Mouse (Mus musculus) left cerebral cortex, postnatal 14 days (tissue): ENCODE results near the gene Grap2. TPM values are rescaled to one million over a fixed set of nuclear protein-coding genes. Genes with fewer than 3 reads are reported as not detected.

ENCODE experiments used
- DNase-seq, 2 experiments: peaks; one replicate each; pipeline ENCODE4 v3.0.0; 2021 to 2022; ENCODE audit warnings: low spot score in 2 of 2, mixed read lengths in 1 of 2
- intact Hi-C: fragments of 180-260 bp; cut with DNase I; formaldehyde crosslinking; loops from one replicate; pipeline ENCODE4 v1.15.1; 2025
- total RNA-seq, 2 experiments: library from RNA; stranded (reverse); gene quantifications; 2 replicates each; pipeline ENCODE4 v1.2.3; 2021

The Grap2 gene
- total RNA-seq, 2 experiments from 2014 or later: 0.87 to 1.0 TPM

DNA sequence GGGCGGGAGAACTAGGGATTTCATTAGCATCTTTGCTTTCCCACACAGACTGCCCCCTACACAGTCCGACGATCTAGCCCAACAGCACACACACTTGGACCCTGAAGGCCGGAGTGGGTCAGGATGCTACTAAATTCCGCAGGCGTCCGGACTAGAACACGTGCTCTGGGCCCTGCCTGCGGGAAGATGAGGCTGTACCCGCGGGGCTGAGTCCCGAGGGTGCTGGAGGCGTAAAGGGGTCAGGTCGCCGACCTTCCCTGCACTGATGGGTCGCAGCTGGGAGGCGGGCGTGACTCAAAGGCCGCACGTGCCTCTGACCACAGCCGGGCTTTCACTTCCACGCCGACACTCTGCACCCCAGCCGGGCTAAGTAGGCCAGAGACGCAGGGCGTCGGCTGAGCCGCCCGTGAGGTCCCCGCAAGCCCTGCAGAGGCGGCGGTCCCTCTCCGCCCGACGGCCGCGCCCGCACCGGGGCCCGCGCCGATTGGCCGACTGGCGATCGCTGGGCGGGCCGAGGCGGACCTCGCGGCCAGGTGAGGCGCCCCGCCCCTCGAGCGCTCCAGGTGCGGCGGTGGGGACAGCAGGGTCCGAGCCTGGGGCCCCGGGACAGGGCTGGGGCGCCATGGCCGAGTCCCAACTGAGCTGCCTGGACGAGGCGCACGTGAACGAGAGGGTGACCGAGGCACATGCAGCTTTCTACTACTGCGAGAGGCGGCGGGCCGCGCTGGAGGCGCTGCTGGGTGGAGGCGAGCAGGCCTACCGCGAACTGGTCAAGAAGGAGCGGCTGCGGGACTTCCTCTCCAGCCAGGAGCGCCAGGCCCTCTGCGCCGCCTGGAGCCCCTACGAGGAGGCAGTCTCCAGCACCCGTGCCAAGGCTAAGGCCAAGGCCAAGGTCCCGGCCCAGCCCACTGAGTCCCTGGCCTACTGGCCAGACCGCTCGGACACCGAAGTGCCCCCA lies 99.2 kb downstream of the Grap2 start, which contains the start of gene Fam83f:
Fam83f (plus strand) TSS at position 553 of the 958 bp plus-strand sequence.
- DNase-seq: no peak

DNA sequence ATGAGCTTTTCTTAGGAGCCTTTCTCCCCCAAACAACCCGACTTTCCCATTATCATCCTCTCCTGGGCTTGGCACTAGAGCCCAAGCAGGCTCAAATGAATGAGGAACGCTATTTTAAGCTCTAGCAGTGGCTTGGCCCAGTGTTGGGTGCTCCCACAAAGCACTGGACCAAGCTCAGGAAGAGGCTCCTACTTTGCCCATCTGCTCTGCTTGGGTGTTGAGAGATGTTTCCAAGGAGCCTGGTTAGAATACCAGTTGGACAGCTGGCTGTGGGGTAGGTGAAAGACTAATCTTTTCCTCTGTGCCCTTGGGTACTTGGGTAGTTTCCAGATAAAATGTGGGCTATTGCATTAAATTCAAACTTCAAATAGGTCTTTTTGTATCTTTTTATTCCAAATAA lies 100.4 kb downstream of the Grap2 start:
- no peak for DNase-seq
- intact Hi-C loops: no loop called here

More for the DNA sequence above, 99.2 kb downstream of the Grap2 start, which contains the start of gene Fam83f:
- intact Hi-C loops: no loop called here

DNA sequence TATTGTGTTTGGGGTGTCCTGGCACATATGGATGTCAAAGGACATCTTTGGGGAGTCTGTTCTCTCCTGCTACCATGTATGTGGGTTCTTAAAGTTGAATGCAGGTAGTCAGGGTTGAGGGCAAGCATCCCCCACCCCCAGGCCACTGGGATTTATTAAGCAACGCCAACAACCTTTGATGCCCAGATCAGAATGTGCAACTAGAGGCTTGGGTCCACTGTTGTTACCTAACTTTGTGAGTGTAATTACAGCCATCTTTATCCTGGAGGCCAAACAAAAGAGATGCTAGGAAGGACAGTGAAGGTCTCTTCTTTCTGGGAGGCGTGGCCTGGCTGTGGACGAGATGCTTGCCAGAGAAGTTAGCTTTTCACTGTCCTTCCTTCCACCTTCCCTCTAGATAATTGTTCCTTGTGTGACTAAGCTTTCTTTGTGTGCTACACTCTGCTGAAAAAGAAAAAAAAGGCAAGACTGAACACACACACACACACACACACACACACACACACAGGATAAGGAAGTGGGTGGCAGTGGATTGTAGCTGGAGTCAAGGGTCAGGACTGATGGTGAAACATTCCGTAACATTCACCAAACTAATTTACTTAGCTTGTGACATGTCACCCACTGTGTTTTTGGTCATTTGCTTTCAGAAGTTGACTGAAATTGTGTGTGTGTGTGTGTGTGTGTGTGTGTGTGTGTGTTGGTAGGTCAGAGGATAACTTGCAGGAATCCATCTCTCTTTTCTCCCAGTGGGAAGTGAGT lies 101.1 kb downstream of the Grap2 start:
- intact Hi-C loops: no loop called here
- no peak for DNase-seq

DNA sequence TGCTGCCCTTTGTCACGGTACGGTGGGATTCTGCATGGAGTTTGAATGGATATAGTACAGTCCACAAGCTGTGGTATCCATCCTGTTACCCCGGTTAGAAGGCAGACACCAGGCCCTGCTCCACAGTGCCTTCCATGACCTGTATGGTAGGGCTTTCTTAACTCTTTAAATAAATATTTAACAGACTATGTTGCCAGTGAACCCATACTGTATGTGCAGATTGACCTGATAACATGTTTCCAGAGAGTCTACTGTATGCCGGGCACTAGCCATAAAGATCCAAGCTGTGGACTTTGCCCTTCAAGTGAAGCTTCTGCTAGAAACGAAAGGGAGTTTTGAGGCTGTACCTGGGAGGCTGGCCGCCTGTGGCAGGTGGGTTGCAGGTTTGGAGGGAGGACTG lies 102.3 kb downstream of the Grap2 start:
- intact Hi-C loops: no loop called here
- no peak for DNase-seq

DNA sequence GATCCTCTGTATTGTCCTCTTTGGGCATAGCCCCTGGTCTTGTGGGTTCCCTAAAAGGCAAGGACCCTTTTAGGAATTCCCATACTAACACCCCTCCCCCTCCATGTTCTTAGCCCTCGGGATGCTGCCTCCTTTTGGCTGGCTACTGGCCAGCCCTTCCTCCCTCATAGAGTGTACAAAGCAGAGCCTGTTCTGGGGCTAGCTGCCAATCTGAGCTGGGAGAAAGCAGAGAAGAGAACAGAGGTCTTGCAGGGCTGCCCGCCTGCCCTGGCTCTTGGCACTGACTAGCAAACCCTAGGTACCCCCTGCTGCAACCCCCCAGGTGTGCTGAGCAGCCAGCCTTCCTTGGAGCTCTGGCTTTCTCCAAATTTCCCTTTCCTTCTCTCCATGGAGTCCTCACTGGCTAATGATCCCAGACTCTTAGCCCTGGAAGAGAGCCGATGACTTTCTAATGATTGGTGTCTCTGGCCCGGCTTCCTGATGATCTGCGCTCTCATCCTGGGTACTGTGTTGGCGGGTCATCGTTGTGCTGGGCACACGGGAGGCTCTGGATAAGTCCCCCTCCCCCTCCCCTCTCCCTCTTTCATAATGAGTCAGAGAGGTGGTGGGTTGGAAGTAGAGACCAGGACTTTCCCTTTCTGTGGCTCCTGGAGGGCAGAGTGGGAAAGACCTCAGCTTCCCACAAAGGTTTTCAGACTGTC lies 107.3 kb downstream of the Grap2 start:
- peak; percentile 65 to 81 for DNase-seq
- intact Hi-C loops: no loop called here

DNA sequence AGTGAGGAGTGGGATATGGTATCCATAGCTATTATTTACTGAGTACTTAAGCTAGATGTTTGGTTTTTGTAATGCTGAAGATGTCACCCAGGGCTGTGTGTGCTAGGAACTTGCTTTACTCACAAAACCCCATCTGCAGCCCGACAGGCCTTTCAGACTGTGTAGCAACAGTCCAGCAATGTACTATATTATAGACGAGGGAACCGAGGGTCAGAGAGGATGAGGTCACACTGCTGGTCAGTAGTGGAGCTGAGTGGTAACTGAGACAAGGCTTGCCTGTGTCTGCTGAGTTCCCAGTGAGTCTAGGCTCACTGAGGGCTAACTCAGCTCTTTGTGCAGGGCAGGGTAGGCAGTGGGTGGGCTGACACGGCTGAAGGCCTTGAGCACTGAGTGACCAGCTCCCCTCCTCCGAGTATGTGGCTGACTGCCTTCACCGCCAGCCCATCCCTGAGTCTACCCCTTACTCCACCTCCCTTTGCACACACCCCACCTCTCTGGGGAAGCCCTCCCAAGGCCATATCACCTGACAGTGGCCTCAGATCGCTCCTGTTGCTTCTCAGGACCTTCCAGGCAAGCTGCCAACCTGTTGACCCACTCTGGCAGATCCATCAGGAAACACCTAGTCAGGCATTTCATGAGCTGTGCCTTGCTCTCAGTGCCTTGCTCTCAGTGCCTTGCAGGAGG lies 108.1 kb downstream of the Grap2 start:
- intact Hi-C loops: no loop called here
- no peak for DNase-seq

DNA sequence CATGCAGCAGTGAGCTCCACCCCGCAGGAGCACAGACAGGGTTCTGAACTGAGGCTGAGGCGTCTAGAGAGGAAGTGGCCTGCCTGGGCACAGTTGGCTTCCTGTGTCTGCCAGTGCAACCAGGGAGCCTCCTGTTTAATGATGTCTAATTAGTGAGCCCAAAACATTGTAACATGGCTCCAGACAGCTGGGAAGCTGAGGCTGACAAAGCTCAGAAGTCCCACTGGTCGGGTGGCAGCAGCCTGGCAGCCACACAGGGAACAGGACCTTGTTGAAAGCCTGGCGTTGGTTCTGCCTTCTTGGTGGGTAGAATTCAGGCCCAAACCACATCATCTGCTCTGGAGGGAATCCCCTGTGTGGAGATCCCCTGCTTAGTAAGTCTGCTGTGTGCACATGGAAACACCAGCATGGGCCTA lies 109.1 kb downstream of the Grap2 start:
- intact Hi-C loops: no loop called here
- DNase-seq: peak in 1 of 2 experiments; percentile 15

DNA sequence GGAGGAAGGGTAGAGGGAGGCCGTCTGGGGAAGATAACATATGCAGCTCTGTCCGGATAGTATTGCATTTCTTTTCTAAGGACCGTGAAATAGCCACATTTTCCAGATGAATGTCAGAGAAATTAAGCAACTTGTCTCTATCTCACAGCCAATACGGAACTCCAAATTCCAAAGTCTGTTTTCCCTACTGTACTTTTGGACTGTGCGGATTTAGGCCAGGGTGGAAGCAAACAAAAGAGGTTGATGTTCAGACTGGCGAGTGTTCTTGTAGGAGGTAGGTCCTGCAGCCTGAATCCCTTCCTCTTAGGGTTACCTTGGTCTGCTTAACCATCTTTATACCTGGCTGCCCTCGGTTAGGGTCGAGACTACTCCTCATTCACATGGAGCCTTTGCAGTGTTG lies 109.9 kb downstream of the Grap2 start:
- no peak for DNase-seq
- intact Hi-C loops: no loop called here

DNA sequence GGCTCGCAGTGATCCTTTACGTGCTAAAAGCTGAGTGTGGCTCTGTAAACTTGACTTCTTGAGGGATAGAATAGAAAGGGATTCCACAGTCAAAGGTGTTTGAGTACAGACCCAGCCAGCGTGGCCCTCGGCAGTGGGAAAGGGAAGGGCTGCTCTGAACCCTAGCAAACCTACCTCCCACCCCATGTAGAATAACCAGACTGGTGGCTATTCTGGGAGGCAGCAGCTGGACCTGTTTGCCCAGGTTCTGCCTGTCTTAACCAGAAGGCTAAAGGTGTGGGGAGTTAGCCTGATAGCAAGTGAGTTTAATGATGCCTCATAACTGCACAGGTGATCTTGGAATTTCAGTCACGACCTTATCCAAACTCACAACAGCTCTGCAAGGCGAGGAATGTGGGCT lies 110.8 kb downstream of the Grap2 start:
- DNase-seq: no peak
- intact Hi-C loops: no loop called here

DNA sequence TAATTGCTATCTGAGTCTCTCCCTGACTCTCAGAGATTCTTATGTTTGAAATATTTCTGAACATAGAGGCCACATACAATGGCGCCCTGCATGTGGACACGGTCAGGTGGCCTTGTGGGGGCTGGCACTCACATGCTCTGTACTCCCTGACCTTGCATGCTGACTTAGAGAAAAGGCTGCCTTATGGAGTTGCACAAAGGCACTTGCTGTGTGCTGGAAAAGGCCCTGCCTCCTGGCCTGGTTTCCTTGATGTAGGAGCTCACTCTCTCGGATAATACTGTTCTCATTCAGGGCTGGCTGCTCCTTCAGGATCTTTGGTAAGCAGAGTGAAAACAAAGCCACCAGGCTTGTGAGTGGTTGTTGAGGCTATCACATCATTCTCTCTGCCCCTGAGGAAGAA lies 111.6 kb downstream of the Grap2 start:
- intact Hi-C loops: no loop called here

DNA sequence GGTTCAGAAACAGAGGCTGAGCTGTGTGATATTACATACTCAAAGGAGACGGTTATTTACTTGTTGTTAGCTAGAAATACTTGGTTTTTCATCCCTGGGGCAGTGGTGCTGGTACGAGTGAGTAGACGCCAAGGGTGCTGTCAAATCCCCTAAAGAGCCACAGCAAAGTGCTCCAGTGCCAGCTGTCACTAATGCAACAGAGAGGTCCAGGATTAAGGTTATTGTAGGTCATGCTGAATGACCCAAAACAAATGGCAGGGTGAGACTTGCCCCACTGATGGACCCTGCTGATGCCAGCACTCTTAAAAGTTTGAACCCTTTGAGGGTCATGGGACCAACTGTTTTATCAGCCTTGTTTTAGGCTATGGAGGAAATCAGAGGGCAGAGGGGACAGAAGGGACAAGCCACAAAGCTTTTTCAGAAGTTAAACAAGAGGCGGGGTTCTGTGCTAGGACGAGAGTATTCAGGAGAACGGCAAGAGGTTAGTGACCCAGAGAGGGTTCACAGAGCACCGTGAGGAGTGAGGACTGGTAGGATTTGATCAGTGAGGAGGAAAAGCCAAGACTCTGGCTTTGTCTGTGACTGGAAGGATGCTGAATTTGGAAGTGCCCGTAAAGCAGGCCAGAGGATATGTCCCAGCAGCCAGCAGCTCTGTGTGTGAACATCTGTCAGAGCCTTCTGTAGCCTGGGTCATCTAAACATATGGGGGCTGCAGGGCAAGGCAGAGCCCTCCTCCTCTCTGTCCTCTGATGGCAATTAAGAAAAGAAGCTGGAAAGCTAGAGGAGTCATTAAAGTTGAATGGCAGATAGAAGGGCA lies 112.6 kb downstream of the Grap2 start:
- intact Hi-C loops: no loop called here
- DNase-seq: no peak

More for the DNA sequence above, 111.6 kb downstream of the Grap2 start:
- peak in 1 of 2 experiments; percentile 43 for DNase-seq

DNA sequence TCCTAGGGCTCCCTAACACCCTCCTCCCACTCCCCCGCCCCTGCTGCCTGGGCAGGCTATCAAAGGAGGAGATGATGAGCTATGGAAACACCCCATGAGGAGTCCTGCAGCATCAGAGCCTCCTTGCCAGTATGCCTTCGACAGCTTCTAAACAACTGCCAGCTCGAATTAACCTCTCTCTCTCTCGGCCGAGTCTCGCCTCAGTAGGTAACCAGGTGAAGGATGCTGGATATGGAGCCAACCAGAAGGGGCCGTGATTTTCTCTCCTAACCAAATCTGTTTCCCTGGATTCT lies 113.2 kb downstream of the Grap2 start:
- intact Hi-C loops: no loop called here
- peak in 1 of 2 experiments; percentile 62 for DNase-seq

DNA sequence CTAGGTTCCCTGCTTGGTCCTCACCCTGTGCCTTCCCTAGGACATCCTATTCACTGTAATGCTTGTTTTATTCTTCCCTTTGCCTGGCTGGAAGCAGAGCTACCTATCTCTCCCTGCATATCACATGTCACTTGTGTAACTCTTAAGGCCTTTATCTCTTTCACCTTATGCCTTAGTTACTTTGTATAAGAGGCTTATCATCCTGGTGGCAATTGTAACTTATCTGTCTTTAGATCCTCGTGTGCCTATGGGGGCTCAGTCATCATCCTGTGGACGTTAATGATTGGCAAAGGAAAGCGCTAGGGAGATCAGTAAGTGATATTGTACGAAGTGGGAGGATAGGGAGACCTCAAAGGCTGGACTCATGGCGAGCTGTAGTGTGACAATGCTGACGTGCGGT lies 116.1 kb downstream of the Grap2 start:
- intact Hi-C loops: no loop called here
- no peak for DNase-seq

DNA sequence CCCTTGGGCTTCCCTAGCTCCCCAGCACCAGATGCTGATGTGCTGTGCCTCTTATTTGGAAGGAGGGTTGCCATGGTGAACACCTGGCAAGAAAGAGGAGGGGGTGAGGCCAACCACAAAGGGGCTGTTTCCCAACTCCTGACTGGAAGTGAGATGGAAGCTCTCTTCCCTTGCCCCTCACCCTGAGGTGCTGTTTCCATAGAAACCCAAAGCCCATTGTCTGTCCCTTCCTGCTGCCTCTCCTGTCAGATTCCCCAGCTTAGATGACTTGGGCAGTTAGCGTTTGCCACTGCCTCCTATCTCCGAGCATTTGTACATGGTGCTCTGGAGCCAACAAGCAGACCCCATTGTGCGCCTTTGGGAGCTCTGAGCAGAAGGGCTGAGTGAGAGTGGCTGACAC lies 121.1 kb downstream of the Grap2 start:
- DNase-seq: no peak
- intact Hi-C loops: loop anchor here (5.0 kb wide), 1 partner anchor 406 kb away; the partner anchor contains the start of gene Cacna1i

DNA sequence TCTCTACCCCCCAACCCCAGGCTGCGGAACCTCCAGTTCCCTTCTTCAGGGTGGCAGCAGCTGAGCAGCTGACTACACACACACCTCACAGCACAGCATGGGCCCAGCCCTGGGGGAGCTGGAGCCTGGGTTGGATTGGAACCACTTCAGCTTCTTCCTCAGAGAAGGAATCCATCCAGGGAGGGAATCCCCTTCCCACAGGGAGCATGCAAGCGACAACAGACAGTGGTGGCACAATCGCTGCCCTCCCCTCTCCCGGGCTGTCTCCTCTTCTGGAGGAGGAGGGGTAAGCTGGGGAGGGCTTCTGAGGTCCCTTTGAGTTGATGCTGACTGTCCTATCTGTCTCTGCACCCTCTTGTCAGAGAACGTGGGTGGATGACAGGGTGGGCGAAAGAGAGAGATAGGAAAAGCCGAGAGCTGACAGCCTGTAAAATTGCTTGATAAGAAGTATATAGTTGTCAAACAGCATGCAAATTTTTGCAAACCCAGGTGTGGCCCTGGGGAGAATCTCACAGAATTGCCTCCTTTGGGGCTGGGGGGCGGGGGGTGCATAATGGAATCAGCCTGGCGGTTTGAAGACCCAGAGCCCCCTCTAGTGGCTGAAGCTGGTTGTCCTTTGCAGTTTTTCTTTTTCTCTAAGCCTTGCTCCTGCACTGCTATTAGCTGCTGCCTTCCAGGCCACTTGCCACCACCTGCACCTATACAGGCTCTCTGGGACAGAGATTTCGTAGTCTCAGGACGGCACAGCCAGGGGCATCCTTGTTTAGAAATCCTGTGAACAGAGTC lies 121.9 kb downstream of the Grap2 start:
- intact Hi-C loops: loop anchor here (1.0 to 5.0 kb wide), 2 partner anchors 60 to 407 kb away; partner anchors contain the start of gene Cacna1i
- peak; percentile 85 to 90 for DNase-seq

DNA sequence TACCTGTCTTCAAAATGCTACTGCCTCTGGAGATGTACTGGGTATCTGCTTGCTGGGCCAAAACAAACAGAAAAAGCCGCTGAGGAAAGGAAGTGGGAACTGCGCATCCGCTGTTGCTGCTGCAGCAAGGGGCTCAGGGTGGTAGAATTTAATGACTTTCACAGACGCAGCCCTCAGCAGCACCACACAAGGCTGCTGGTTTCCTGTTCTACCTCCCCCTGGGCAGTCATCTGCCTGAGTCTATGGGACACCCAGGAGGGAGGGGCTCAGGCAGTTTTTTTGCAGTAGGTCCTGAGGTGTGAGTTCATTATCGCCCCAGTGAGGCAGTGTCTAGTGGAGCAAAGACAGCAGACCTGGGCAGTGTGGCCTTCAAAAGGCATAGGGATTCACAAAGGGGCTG lies 125.2 kb downstream of the Grap2 start:
- no peak for DNase-seq
- intact Hi-C loops: loop anchor here (2.0 kb wide), 1 partner anchor 431 kb away; no protein-coding TSS in a partner anchor

DNA sequence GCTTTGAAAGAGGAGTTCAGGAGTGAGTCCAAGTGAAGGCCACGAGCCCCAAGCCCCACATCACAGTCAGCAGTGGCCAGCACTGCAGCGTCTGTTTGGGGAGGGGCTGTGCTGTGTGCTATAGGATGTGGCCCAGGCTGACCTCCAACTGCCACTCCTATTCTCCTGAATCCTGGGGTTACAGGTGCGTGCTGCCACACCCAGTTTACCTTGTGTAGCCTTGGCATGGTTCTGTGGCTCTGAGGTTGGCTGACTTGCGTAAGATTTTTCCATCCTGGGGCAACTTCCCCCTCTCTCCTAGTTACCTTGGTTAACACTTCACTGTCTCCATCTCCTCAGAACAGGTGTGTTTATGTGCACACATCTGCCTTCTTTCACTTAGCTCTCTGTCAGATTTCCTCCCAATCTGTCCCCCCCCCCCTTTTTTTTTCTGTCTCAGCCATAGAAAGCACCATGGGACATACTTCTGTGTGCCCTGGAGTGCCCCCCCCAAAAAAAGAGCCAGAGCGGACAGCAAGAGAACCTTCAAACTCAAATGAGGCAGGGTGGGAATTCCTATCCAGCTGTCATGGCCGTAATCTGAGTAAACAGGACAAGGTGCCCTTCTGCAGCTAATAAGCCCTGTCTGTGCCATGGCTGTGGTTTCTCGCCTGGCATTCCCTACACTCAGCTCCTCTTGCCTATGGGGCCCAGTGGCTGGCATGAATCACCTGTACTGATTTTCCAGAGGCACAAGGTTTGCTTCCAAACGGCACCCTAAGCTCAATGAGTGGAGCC lies 129.3 kb downstream of the Grap2 start:
- intact Hi-C loops: loop anchor here (5.0 kb wide), 1 partner anchor 614 kb away; no protein-coding TSS in a partner anchor
- DNase-seq: no peak
